Mouse (Mus musculus) CH12.LX (cell line): Measurements from ENCODE around the gene Sv2b.

Source experiments
- CTCF ChIP-seq, 2 experiments: IDR thresholded peaks in 1 of 2; conservative IDR thresholded peaks in 1 of 2; 2 replicates each; pipeline ENCODE4 v1.5.1; 2011 to 2012; ENCODE audit warnings: low read depth in 2 of 2, low read length in 2 of 2, improper control_type of control experiment in 1 of 2, inconsistent platforms in 1 of 2, mild to moderate bottlenecking in 1 of 2, moderate library complexity in 1 of 2
- EP300 ChIP-seq: IDR thresholded peaks from 2 replicates; pipeline ENCODE4 v1.6.1; 2011; ENCODE audit warnings: low read length, improper control_type of control experiment
- JUN ChIP-seq: IDR thresholded peaks from 2 replicates; pipeline ENCODE4 v1.6.1; 2011; ENCODE audit warnings: low read depth, mild to moderate bottlenecking, low read length, improper control_type of control experiment, moderate library complexity; ENCODE audit not compliant: insufficient read depth
- MEF2A ChIP-seq: IDR thresholded peaks from 2 replicates; pipeline ENCODE4 v1.6.1; 2014; ENCODE audit warnings: low read depth, mild to moderate bottlenecking, inconsistent platforms, low read length, improper control_type of control experiment, borderline replicate concordance
- POLR2A ChIP-seq: IDR thresholded peaks from 2 replicates; pipeline ENCODE4 v1.6.1; 2011; ENCODE audit warnings: low read depth, mild to moderate bottlenecking, improper control_type of control experiment, low read length
- POLR2AphosphoS2 ChIP-seq: IDR thresholded peaks from 2 replicates; pipeline ENCODE4 v1.6.1; 2011; ENCODE audit warnings: low read depth, low read length, improper control_type of control experiment
- SMC3 ChIP-seq: IDR thresholded peaks from 2 replicates; pipeline ENCODE4 v1.6.1; 2011; ENCODE audit warnings: low read depth, low read length, improper control_type of control experiment

DNA sequence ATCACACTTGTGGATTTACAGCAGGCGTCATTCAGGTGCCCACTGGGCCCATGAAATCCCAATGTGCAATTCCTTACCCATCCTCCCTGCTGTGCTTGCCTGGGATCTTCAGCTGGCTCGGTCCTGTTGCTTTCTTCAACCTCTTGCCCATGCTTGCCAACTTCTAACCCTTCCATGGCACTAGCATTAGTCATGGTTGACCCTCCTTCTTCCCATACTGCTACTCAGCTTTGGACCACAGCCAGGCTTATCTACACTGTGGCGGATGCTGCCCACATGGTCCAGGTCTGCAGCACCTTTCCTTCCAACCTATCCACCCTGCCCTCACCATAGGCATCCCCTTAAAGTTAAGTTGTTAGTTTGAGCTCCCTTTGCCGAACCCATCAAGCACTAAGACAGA is 28.0 kb downstream of the Sv2b start:
- TF ChIP-seq CTCF (conservative IDR thresholded peaks at IDR 0.05 in 1 of 2, IDR thresholded peaks at IDR 0.05 in 1 of 2; ENCODE audit: low read depth in 2 of 2, low read length in 2 of 2) (no peak), SMC3 (no peak), JUN (no peak), EP300 (no peak), POLR2A (no peak), POLR2AphosphoS2 (no peak), MEF2A (no peak)
